16 mouse cellular contexts compared by ENCODE assay signal in genomic region chr10:84996366-84996765, GRCm38 (mm10).
"Had no signal": no experiment of that assay in that cellular context is flagged by ENCODE, and none has a peak within 500 bp of the region (broad histone marks: within the 10 kb centered on the region; RNA-seq: fewer than 3 reads in every experiment).

No protein-coding gene starts in this region.

- H3K4me3 ChIP-seq: layer of hippocampus, adult 2 months; limb, embryonic 10.5 days; limb, embryonic 13.5 days; liver, embryonic 12.5 days; liver, embryonic 15.5 days; lung, embryonic 15.5 days; megakaryocyte, embryonic 14.5 days; midbrain, embryonic 12.5 days had no signal

- H3K9me3 ChIP-seq: limb, embryonic 10.5 days; limb, embryonic 13.5 days; liver, embryonic 12.5 days; liver, embryonic 15.5 days; lung, embryonic 15.5 days; megakaryocyte, embryonic 14.5 days; midbrain, embryonic 12.5 days had no signal

- H3K4me1 ChIP-seq: limb, embryonic 10.5 days; lung, embryonic 15.5 days had no signal

- H3K9ac ChIP-seq: limb, embryonic 13.5 days; liver, embryonic 12.5 days; liver, embryonic 15.5 days; lung, embryonic 15.5 days; midbrain, embryonic 12.5 days had no signal

- H3K27me3 ChIP-seq: limb, embryonic 13.5 days; liver, embryonic 12.5 days; liver, embryonic 15.5 days; lung, embryonic 15.5 days; megakaryocyte, embryonic 14.5 days; midbrain, embryonic 12.5 days had no signal

- H3K27ac ChIP-seq: layer of hippocampus, adult 2 months; limb, embryonic 10.5 days; limb, embryonic 13.5 days; liver, embryonic 12.5 days; liver, embryonic 15.5 days; lung, embryonic 15.5 days; midbrain, embryonic 12.5 days had no signal

- ATAC-seq: intestine, embryonic 16.5 days; liver, embryonic 12.5 days; midbrain, embryonic 16.5 days had no signal

- DNase-seq: kidney, adult 18-20 months; kidney, adult 9 months; kidney, postnatal 25 days; layer of hippocampus, adult 9-11 months; liver; thymus, postnatal 25 days had no signal

- H3K4me2 ChIP-seq: limb, embryonic 13.5 days; liver, embryonic 12.5 days; liver, embryonic 15.5 days; lung, embryonic 15.5 days; midbrain, embryonic 12.5 days had no signal
